Mouse (Mus musculus) cerebellum, adult (tissue): ENCODE results near the gene Clmn.

Experiments used
- ATAC-seq: cut with Nextera tagmentation; 2 replicates; pipeline ENCODE4 v1.9.2; 2017; ENCODE audit warnings: mild to moderate bottlenecking, moderate library complexity, mixed read lengths; ENCODE audit not compliant: insufficient number of reproducible peaks, low FRiP score, low TSS enrichment

The Clmn gene

DNA sequence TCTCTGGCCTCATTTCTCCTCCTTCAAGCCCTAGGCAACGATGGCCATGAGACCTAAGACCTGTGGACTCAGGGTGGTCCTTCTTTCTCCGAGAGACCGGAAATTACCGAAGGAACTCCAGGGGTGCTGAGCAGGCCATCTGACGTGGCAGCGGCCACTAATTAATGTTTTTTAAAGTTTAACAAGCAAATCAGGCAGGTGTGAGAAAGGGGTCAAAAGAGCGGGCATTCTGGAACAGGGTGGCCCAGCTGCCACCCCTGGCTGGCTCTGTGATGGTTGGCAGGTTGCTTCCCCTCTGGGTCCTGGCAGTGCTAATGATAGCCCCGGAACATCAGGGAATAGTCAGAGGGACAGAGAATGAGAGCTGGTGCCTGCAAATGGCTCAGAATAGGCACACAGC, 42.7 kb downstream of the Clmn start:
- no peak for ATAC-seq

GRCm38 (mm10) chr12:104820061-104820460, 44.8 kb downstream of the Clmn start:
- ATAC-seq = no peak

- no peak for ATAC-seq
Measured at GRCm38 (mm10) chr12:104819050-104819449, 45.8 kb downstream of the Clmn start.

DNA sequence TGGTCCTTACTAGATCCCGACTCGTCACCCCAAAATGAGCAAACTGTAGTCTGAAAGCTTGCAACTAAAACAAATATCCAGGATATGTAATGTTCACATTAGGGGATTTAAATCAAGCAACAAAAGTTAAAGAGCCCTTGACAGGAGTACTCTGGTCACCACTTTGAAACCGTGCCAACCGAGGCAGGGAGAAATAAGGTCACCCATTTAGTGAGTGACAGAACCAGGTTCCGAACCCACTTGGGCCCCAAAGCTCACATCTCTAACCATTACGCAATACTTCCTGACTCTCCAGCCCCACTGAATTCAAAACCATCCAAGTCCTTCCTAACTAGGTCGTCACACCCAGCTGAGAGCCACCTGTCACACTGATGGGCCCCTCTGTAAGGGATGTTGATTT, 46.8 kb downstream of the Clmn start:
- ATAC-seq = no peak

DNA sequence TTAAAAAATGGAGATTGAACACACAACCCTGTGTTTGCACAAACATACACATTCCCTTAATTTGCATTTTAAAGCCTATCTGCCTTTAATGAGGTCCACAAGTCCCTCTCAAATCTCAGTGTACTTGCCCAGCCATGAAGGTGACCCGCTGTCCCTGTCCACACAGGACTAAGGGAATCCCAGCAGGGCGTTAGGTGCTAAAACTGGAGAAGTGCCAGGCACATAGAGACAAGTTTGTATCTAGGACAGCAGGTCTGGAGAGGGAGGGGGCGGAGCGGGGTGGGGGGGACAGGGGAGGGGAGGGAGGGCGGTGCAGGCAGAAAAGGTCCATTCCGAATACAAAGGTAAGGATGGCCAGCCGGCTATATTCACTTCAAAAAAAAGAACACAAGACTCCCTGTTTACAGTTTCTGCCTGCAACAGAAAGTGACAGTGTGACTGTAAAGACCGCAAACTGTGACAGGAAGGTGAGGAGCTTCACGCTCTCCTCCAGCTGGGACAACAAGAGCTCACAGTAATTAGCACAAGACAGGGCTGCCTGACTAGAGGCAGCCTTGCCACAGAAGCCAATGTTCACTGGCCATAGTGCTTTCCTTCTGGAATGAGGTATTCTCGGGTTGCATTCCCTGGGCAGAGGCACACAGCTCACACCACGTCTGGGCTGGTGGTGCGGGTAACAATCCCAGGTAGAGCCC, 47.6 kb downstream of the Clmn start:
- ATAC-seq = no peak

DNA sequence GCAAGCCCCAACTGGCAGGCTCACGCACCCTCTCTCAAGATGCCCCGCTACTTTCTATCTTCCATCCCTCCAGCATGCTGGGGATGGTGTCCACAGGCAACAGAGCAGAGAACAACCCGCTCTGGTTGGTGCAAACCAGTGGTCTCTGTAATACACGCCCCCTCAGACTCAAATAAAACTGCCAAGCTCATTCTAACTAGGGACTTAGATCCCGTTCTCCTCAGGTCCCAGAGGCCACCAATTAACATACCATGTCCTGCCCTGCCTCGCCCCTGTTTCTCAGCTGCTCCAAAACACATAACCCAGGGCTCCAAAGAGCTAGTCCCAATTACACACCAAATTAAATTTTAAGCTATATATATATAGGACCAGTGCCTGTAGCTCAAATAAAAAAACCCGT, 50.6 kb downstream of the Clmn start:
- ATAC-seq = no peak

DNA sequence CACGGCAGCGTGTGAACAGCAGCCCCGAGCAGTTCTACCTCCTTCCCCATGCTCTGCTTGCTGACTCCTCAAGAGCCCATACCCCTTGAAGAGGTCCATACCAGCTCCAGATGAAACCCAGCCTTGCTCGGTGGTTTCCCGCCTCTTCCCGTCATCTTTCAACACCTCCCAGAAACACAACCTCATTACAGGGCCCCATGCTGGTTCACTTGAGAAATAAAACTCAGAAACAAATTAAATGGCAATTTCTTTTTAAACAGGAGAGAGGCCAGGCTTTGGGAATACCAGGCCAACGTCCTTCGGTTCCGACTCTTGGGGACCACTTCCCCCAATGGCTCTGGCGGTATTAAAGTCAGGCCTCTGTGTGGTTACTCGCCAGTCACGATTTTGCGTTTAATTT, 51.1 kb downstream of the Clmn start:
- no peak for ATAC-seq

GRCm38 (mm10) chr12:104812711-104813110, 52.2 kb downstream of the Clmn start:
- no peak for ATAC-seq

- ATAC-seq = no peak
Measured at GRCm38 (mm10) chr12:104810923-104811443, 53.9 kb downstream of the Clmn start.

GRCm38 (mm10) chr12:104808421-104809067, 56.3 kb downstream of the Clmn start:
- no peak for ATAC-seq

DNA sequence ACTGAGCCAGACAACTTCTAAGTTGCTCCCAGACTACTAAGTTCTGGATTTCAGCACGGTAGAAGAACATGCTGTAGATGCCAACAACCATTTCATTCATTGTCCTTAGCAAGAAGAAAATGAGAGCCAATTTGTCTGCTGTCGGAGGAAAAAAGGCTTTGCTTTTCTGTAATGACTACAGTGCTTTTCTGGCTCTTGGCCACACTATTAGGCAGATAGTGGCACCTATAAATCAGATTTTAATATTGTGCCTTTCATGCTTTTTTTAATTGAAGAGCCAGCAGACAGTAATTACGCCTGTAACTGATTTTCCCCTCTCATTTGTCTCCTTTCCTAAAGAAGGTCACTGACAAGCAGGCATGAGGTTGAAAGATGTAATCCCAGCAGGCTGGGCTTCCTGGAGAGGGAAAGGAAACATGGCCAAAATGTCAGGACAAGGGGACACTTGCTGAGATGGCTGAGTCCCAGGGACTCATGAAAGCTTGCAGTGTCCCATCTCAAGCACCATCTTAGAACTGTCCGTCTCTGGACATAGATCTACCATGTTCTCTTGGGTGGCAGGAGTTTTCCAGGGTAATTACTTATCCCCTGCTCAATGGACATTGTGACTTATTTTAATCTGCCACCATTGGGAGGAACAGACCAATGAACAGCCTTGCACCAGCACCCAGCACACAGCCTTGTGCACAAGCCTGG, 58.0 kb downstream of the Clmn start:
- ATAC-seq = no peak

DNA sequence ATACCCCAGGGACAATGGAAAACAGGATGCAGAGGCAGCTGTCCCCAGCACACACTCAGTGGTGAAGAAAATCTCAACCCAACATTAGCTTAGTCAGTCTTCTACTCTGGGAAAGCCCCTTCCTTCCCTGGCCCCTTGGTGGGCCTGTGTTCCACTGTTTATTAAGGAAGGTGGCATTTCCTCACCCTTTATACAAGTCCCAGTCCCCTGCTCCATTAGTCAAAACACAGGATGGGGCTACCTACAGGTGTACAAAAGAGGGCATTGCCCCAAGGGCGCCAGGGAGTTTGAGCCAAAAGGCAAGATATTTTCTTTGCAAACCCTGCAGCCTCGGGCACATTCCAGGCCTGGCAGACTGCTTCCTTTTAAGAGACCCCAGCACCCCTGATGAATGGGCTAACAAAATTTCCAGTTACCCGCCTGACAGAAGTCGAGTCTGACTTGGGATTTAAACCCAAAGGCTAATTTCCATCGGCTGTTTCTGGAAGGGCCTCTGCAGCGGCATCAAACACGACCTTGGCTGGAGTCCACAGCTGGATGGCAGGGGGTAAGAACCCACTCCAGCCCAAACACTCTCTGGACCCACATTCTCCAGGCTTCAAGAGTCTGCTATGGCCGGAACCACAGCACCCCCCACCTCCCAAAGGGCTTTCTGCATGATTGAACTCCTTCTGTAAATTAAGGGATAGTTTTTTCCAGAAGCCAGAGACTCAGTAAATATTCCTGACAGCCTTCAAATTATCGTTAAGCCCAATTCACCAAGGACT, 63.2 kb downstream of the Clmn start:
- no peak for ATAC-seq

- ATAC-seq = no peak
Measured at GRCm38 (mm10) chr12:104799365-104799764, 65.5 kb downstream of the Clmn start.

DNA sequence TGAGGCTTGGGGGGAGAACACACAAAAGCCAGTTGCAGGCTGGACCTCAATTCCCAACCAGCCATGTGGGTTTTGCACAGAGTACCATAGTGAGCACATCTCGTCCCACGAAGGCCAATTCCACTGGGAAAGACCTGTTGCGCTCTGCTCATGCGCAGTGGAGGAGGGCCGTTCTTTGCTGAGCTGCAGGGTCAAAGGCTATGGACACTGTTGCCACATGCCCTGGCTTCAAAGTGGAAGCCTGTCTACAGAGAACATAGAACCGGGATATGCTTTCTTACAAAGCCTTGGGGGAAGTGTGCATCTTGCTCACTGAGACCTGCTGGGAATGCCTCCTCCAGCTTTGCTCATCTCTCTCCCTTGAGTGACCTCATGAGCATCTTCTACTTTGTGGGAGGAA, 67.0 kb downstream of the Clmn start:
- ATAC-seq = no peak

GRCm38 (mm10) chr12:104796635-104797378, 68.1 kb downstream of the Clmn start:
- ATAC-seq = no peak

DNA sequence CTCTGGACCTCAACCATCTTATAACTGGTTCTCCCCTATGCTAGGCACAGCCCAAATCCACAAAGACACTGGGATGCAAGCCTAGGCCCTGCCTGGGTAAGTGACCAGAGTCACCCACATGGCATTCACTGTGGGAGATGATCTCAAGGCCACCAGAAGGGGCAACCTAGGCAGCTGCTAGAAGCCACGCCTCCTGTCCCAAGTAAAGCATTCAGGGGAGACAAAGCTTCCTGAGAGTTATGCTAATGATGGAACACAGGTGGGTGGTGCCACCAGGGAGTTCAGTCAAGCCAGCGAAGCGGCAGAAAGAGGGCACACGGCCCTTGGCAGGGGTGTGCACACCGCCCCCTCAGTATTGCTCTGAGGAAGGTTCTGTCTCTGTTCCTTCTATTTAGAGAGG, 69.9 kb downstream of the Clmn start:
- ATAC-seq = no peak

- no peak for ATAC-seq
Measured at GRCm38 (mm10) chr12:104793486-104793885, 71.4 kb downstream of the Clmn start.

DNA sequence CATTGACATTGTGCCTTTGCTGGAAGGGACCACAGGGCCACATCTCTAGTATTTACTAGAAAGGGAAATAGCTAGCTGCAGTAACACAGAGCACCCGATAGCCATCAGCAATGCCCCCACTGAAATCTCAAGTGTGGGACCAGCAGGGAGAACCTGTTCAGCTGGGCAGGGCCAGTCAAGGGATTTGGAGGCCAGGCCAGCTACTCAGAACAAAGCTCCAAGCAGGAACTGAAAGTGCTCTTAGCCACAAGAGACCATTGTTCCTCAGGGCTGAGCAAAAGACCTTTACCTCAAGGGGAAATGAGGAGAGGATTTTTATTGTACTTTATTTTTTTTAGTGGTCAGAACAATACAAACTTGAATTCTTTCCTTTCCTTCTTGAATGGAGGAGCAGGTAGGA, 87.3 kb downstream of the Clmn start:
- ATAC-seq = no peak

GRCm38 (mm10) chr12:104771941-104772340, 92.9 kb downstream of the Clmn start:
- ATAC-seq = no peak

DNA sequence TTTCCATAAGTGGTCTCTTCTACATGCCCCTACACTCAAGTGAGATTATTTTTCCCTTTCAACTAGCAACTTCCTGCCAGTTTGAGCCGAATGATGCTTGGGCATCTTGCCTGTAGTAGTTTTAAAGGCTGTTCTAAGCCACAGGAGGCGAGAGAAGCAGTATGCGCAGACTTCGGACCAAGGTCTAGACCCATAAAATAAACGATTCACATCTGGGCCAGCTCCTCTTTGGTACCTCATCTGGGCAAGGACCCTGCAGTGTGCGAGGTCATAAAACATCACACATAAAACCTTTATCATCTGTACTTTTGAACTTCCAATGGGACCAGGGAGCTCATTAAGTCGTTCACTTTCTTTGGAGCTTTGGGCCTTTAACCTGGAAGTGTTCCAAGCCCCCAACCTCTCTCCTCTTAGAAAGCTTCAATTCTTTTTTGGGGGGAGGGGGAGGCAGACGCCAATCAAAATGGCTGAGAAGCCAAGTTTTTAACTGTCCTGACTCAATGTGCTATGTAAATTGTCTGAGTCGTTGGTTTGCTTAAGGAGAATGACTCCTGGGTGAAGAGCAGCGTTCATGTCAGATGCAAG, 95.6 kb downstream of the Clmn start:
- ATAC-seq = no peak
